Mouse (Mus musculus) adipocyte (in vitro differentiated cells): ENCODE measurements around the gene Sumf2.
"Not testable (repeated sequence)": the region's sequence is repeated elsewhere in the genome, so short reads cannot be mapped to it uniquely, and the experiment has no call there.

Experiments
- DNase-seq: peaks from one replicate; pipeline ENCODE4 v3.0.0-alpha.2; 2016; ENCODE audit warnings: low spot score

Gene Sumf2

DNA sequence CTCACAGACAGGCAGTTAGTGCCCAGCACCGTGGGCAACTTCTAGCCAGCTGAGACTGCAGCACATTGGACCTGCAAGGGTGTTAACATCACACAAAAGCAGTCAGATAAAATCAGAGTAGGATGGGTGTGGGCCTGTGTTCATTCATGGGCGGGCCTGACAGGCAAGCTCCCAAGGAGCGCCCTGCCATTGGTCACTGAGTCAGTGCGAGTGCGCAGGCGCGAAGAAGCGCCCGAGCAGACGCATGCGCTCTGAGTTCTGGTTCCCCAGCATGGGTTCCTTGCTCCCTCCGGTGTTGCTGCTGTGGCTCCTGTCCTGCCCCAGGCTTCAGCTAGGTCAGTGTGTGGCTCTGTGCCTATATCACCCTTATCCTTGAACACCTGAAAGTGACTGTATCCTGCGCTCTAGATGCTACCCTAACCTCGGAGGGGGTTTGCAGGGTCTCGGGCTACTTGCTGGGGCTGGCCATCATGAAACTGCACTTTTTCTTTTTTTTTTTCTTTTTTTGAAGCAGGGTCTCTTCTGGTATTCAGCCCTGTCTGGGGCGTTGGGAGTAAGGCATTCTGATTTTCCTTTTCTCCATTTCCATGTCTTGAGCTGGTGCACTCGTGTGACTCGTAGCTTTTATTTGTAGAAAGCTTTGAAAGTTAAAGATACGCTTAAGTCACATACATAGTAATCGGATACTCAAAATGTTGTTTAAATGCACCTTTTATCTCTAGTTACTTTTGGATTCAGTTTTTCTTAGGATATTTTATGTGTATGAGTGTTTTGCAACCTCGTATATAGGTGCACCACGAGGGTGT lies at the start of gene Sumf2:
TSS of gene Sumf2 (plus strand) at position 235 of the 806 bp plus-strand sequence.
- peak; percentile 96 for DNase-seq

DNA sequence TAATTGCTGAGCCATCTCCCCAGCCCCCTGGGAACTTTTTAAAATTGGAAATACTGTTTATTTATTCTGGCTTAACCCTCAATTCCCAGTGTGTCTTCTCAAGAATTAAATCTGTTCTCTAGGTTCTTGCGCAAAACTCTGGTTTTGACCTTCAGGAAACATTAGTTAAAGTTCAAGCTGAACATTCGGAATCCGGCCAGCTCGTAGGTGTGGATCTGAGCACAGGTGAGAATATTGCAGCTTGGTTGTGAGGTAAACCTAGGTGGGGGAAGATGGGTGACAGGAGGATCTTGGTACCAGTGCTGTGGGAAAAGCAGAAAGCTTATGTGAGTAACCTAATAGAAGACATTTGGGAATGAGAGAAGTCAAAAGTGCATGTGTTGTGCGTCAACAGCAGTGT lies 1.9 kb upstream of the Sumf2 start:
- no peak for DNase-seq

DNA sequence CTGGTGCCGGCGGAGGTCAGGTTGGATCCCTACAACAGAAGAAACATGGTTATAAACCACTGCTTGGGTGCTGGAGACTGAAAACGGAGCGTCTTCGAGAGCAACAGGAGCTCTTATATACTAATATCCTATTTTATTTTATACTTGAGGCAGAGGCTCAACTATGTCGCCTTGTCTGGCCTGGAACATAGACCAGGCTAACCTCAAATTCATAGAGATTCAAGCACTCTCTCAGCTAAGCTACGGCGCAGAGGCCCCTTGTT lies 703 bp downstream of the Sumf2 start:
- DNase-seq, result no peak

DNA sequence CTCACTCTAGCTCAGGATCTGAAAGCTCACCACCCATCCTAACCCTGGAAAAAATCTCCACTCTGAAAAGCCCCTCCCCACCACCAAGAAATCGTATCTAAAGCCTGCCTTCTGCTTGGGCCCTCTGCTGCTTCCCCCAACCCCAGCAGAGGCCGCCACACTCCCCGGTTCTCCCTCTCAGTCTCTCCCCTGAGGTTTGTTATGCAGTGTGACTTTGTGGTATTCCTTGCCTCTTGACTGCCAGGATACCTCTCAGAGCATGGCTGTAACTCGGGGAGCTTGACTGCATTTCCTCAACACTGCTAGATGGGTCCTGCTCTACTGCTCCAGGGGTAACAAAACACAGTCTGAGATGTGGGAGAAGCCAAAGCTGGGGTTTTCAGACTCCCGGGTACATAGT lies 8.4 kb downstream of the Sumf2 start:
- no peak for DNase-seq

DNA sequence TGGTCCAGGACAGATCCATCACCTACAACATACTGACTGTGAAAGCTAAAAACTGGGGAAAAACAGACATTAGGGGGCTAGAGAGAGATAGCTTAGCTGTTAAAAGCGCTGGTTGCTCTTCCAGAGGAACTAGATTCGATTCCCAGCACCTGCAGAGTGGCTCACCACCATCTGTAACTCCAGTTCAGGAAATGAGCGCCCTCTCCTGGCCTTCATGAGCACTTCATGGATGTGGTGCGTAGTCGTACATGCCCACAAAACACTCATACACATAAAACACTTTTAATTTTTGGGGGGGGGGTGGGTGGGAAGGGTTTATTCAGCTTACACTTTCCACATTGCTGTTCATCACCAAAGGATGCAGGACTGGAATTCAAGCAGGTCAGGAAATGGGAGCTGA lies 9.6 kb downstream of the Sumf2 start:
- DNase-seq, result no peak

DNA sequence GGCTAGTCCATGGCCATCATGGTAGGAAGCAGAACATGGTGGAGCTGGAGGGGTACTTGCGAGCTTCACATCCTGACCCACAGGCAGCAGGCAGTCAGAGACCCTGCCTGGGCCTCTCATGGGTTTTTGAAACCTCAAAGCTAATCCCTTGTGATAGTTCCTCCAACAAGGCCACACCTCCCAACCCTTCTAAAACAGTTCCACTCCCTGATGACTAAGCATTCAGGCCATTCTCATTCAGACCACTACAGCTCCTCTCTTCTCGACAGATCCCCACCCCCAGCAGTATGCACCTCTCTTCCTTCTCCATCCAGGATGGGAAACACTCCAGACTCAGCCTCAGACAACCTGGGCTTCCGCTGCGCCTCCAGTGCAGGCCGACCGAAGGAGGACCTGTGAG lies 15.5 kb downstream of the Sumf2 start:
- DNase-seq, result no peak

DNA sequence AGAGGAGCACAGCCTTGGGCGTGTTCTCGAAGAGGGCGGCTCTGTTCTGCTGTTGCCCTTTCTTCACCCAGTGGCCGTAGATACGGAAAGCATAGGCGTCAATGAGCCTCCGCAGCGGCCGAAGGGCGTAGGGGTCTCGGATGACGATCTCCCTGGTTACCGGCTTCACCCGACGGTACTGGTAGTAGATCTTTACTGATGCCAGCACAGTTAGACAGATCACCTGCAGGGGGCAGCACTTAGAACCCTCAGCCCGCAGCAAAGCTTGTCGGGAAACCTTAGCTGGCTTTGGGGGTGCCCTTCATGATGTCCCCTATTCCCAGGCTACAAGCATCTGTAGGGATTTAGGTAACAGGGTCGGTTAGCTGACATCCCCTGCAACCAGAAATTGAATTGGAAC lies 17.7 kb downstream of the Sumf2 start:
- DNase-seq, result no peak

DNA sequence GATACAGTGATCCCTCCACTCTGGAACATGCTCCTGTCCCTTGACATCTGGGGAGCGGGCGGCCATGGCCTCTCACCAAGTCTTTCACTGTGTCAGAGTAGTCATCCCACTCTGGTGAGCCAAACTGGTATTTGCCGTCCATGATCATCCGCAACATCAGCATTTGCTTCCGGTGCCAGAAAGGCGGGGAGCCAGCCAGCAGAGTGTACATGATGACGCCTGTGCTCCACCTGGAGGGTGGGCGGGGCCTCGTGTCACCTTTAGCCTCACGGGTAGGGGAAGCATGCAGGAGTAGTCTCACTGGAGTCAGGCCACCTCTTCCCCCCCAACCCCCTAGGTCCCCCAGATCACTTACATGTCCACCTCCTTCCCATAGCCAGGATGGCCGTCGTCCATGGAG lies 19.1 kb downstream of the Sumf2 start:
- DNase-seq, result no peak

DNA sequence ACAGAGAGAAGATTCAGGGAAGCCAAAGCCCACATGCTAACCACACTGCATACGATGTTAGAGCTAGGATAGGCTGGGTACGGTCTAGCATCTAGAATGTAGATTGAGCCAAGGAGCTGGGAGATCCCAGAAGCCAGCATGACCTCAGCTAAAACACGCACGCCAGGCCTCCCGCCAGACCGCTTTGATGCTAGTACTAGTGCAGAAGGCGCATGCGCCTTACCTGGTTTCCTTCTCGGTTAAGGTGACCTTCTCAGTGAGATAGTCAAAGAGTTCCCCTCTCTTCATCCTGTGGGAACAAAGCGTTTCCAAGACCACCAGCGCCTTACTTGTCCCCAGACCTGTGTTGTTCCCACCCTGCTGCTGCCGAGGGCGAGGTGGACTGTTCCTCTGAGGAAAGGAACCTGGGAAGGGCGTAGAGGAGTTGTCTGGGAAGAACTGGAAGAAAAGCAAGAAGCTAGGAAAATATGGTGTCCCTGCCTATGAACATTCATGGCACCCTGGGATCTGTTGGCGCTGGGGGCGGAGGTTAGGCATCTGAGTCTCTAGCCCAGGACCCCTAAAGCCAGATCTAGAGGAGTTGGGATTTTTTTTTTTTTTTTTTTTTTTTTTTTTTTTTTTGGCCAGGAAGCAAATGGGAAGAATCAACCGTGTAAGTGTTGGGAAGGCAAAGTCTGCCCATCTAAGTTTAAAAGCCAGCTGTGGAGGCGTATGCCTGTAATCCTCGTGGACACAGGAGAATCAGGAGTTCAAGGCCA lies 22.6 kb downstream of the Sumf2 start:
- no peak for DNase-seq

DNA sequence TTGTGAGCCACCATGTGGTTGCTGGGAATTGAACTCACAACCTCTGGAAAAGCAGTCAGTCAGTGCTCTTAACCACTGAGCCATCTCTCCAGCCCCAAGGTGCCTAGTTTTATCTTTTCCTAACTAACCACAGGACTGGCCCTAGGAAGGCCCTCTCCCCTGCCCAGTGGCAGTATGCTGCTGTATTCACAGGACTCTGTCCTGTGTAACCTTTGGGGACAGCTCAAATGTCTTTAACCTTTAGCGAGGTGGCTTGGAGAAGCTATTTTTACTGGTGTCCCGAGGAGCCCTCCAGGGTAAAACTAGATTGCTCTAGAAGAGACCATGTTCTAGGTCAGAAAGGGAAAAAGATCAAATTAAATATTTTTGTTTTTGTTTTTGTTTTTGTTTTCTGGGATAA lies 24.5 kb downstream of the Sumf2 start:
- DNase-seq, result no peak

DNA sequence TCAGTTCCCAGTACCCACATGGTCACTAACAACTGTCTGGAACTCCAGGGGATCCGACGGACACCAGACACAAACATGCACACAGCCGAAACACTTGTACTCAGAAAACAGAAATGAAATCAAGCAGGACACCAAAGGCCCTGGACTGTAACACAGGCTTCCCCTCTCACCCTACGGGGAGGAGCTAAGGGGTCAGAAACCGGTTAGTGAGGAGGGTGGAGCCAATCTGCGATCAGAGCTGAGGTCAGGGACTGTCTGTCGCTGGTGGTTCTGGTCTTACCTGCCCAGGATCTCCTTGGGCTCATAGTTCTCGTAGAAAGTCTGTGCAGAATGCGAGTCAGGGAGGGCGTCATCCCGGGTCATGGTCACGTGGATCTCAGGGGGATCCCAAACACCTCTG lies 27.2 kb downstream of the Sumf2 start:
- no peak for DNase-seq

DNA sequence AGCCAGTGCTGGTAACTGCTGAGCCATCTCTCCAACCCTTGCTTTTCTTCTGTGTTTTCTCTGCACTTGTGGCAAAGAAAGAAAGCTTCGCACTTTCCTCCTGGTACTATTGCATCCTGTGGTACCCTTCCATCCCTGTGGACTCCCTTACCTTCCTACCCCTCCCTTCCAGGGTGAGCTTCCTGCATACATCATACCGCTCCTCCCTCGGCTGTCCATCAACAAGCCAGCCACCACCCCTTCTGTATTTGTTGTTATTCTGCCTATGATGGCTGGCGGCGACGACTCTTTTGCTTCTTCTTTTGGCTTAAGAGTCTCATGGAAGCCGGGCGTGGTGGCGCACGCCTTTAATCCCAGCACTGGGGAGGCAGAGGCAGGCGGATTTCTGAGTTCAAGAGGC lies 28.3 kb downstream of the Sumf2 start:
- DNase-seq, result no peak

DNA sequence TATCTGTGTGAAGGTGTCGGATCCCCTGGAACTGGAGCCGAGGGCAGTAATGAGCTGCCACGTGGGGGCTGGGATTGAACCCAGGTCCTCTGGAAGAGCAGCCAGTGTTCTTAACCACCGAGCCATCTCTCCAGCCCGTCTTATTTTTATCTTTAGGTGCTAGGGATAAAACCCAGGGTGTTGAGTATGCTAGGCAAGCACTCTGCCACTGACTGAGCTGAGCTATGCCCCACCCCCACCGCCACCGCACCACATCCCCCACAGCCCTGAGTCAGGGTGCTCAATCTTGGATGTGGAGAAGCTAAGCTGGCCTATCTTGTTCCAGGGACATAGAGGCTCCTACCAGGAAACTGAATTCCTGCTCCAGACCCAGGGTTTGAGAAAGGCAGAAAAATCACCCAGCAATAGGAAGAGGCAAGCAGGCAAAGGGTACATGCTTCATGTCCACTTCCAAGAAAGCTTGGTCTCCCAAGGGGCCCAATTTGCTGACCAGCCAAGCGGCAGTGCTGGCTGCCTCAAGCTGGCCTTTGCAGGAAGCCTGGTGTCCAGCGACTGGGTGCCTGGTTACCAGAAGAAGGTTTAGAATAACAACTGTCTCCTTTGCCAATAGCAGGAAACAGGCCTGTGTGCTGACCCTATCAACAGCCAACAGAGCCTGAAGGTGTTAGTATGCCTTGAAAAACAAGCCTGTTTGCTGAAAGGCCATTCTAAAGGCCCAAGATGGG lies 31.1 kb downstream of the Sumf2 start:
- DNase-seq, result peak; percentile 96

DNA sequence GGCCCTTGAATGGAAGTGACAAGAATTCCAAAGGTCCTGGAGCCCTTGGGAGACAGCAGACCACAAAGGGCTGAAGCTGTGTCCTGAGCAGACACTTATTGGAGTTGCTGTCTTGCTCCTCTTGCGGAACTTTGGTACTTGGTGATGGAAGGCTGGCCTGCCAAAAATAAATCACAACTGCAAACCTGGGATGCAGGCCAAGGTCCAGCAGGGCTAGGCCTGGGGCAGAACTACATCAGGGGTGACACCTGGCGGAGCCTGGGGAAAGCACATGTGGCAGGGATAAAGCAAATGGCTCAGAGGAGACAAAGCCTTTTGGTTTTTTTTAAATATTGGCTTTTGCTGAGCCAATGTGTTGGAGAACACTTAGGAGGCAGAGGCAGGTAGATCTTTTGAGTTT lies 32.2 kb downstream of the Sumf2 start:
- DNase-seq, result peak; percentile 99

DNA sequence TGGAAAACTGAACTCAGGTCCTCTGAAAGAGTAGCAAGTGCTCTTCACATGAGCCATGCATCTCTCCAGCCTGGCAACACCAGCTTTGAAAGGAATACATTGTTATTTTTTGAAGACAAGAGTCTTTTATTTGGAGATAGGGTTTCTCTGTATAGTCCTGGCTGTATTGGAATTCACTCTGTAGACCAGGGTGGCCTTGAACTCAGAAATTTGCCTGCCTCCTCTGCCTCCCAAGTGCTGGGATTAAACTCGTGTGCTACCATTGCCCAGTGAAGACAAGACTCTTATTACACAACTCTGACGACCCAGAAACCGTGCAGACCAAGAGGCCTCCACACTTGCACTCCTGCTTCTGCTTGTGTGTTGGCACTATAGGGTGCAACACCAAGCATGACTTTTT lies 33.1 kb downstream of the Sumf2 start:
- peak; percentile 29 for DNase-seq

DNA sequence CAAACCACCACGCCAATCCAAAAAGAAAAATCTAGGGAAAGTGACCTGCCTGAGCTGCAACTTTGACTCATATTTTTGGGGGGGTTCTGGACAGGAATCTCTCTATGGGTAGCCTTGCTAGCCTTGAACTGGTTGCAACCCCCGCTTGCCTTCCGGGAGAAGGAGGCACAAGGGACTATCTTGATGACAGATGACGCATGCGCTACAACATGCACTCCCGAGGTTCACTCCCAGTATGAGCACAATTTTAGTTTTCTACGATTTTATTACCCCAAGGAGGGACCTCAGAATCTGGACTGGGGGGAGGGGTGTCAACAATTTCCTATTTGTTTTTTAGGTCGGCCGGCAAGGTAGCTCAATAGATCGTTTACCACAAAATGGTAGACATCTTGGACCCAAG lies 39.5 kb downstream of the Sumf2 start:
- peak; percentile 66 for DNase-seq

DNA sequence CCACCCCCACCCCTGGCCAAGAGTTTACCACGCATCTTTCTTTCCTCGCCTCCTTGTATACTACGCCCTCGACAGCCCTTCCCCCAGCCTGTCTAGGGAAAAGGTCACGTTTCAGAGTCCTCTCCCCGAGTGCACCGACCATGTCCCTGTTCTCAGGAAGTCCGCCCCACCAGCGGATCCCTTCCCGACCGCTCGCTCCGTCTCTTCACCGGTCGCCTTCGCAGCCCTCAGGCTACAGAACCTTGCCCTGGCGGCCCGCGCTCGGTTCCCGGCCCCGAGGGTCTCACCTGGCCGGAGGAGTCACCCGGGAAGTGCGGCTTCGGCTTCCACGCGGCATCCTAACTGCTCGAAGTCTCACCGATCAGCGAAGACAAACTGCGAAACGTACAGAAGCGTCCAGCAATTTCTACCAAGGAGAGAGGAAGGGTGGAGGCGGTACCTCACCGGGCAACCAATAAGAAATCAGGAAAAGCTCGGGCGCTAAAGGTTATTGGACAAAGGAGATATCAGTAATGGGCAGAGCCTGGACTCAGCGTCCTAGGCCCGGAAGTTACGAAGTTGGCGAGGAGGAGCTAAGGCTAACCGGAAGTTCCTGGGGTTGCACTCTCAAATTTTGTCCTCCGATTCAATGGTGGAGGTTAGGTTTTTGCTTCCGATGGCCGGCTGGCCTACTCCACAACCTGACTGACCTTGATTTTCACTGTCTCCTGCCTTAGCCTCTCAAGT lies 40.3 kb downstream of the Sumf2 start, which contains the start of gene Chchd2:
TSS of gene Chchd2 (minus strand) at position 560 of the 726 bp plus-strand sequence.
- DNase-seq, result peak; percentile 99

DNA sequence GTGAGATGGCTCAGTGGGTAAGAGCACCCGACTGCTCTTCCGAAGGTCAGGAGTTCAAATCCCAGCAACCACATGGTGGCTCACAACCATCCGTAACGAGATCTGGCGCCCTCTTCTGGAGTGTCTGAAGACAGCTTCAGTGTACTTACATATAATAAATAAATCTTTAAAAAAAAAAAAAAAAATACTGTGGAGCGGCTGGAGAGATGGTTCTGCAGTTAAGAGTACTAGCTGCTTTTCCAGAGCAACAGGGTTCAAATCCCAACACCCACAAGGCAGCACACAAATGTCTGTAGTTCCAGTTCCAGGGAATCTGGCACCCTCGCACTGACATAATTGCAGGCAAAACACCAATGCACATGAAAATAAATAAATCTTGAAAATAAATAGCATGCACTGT lies 43.6 kb downstream of the Sumf2 start:
- DNase-seq, result not testable (repeated sequence)

DNA sequence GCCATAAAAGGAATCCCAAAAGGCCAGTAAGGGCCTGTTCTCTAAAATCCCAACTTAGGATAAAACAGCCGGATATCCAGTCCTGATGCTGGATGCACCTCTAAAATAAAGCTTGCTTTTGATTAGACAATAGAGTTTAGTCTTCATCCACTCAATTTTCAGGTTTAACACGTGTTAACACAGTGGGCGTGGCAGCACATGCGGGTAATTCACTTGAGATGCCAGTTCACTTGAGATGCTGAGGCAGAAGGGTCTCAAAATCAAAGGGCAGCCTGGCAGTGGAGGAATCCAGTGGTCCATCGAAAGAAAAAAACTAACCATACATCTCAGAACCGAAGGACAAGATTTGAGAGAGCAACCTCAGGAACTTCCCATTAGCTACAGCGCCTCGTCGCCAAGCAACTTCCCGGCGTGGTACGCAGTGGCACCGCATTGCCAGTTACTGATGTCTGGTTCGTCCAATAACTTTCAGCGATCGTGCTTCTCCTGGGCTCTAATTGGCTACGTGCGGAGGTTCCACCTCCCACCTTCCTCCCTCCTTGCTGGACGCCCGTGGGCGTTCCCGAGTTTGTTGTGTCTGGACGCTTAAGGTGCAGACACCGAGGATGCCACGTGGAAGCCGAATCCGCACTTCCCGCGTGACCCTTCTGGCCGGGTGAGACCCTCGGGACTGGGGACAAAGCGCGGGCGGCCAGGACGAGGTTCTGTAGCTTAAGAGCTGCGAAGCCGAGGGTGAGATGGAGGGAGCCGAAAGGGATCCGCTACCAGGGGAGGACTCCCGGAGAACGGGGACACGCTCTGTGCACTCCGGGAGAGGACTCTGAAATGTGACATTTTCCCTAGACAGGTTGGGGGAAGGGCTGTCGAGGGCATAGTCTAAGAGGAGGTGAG lies 48.7 kb downstream of the Sumf2 start, which contains the start of gene Zbed5:
TSS of gene Zbed5 (plus strand) at position 526 of the 891 bp plus-strand sequence.
- DNase-seq, result peak; percentile 95

DNA sequence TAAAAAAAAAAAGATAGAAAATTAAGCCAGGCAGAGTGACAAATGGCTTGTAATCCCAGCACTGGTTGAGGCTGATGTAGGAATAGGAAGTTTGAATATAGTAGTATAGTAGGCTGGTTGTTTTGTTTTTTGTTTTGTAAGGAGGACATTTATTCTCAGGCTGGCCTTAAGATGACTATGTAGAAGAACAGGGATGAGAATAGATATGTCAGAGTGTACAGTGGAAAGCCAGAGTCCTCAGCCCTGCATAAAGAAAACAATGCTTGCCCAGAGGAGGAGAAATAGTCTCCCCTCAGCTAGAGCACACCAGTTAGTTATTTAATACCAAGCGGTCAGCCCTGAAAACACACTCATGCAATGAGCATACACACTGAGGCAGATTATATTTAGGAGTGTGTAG lies 51.7 kb downstream of the Sumf2 start, which contains the start of gene Phkg1:
TSS of gene Phkg1 (minus strand) at position 101 of the 400 bp plus-strand sequence.
- no peak for DNase-seq

DNA sequence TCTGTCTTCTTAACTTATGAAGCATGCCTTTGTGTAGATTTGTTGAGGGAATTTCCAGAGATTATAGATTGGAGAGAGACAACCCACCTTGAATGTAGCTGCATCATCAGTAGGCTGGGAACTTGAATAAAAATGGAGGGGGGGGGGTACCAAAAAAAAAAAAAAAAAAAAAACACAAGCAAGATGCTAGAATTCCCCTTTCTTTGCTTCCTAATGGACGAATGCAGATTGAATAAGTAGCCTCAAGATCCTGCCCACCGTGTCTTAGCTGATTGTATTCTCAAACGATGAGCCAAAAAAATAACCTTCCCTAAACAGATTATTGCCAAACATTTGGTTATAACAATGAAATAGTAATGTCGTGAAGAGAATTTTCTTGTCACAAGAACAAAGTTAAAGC lies 61.0 kb downstream of the Sumf2 start:
- no peak for DNase-seq
